Mouse (Mus musculus): Measurements from ENCODE around the gene Hc. TPM values are rescaled to one million over a fixed set of nuclear protein-coding genes. Genes with fewer than 3 reads are reported as not detected.
A peak's percentile ranks its signal among the peaks of the same experiment; 100 is the strongest.

Hc gene
- polyA plus RNA-seq, 1 experiment: 0.38 TPM

GRCm38 (mm10) chr2:34962893-34963292 is 98.3 kb downstream of the Hc start:
- DNase-seq (ENCODE audit: low read depth): no peak
- TF ChIP-seq POLR2A (IDR thresholded peaks at IDR 0.05; ENCODE audit: borderline replicate concordance, extremely low read depth, insufficient read depth, insufficient read length, poor library complexity, severe bottlenecking) (no peak), CTCF (IDR thresholded peaks at IDR 0.05; ENCODE audit: borderline replicate concordance, extremely low read depth, insufficient read depth, insufficient read length) (no peak)

DNA sequence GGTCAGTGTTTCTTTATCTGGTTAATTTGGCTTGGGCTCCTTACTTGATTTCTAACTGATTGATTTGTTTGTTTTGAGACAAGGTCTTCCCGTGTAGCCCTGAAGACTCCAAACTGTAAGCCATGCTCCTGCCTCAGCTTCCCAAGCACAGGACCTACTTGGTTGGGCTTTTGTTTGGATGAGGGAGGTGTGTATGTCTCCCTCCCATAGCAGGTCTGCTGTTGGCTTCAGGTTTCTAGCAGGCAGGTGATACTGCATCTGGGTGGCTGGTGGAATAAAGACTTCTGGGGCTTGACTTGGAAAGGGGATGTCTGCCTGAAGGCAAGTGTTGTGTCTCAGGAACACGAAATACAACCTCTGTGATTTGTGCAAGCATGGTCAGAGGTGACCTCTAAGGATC is 99.0 kb downstream of the Hc start:
- DNase-seq (ENCODE audit: low read depth): no peak
- no peak for TF ChIP-seq POLR2A (IDR thresholded peaks at IDR 0.05; ENCODE audit: borderline replicate concordance, extremely low read depth, insufficient read depth, insufficient read length, poor library complexity, severe bottlenecking)
- no peak for TF ChIP-seq CTCF (IDR thresholded peaks at IDR 0.05; ENCODE audit: borderline replicate concordance, extremely low read depth, insufficient read depth, insufficient read length)

GRCm38 (mm10) chr2:34961481-34962036 is 99.7 kb downstream of the Hc start, which contains the start of gene Traf1:
Traf1 (minus strand) TSS chr2:34961772.
- TF ChIP-seq POLR2A (IDR thresholded peaks at IDR 0.05; ENCODE audit: borderline replicate concordance, extremely low read depth, insufficient read depth, insufficient read length, poor library complexity, severe bottlenecking) (no peak), CTCF (IDR thresholded peaks at IDR 0.05; ENCODE audit: borderline replicate concordance, extremely low read depth, insufficient read depth, insufficient read length) (no peak)
- peak; percentile 47 for DNase-seq (ENCODE audit: low read depth)

GRCm38 (mm10) chr2:34960966-34961365 is 100.3 kb downstream of the Hc start:
- TF ChIP-seq POLR2A (IDR thresholded peaks at IDR 0.05; ENCODE audit: borderline replicate concordance, extremely low read depth, insufficient read depth, insufficient read length, poor library complexity, severe bottlenecking): no peak
- TF ChIP-seq CTCF (IDR thresholded peaks at IDR 0.05; ENCODE audit: borderline replicate concordance, extremely low read depth, insufficient read depth, insufficient read length): no peak

GRCm38 (mm10) chr2:34960466-34960865 is 100.8 kb downstream of the Hc start:
- no peak for DNase-seq (ENCODE audit: low read depth)
- TF ChIP-seq POLR2A (IDR thresholded peaks at IDR 0.05; ENCODE audit: borderline replicate concordance, extremely low read depth, insufficient read depth, insufficient read length, poor library complexity, severe bottlenecking) (no peak), CTCF (IDR thresholded peaks at IDR 0.05; ENCODE audit: borderline replicate concordance, extremely low read depth, insufficient read depth, insufficient read length) (no peak)

More at GRCm38 (mm10) chr2:34960966-34961365, 100.3 kb downstream of the Hc start:
- no peak for DNase-seq (ENCODE audit: low read depth)

GRCm38 (mm10) chr2:34958582-34958981 is 102.7 kb downstream of the Hc start:
- no peak for TF ChIP-seq CTCF (IDR thresholded peaks at IDR 0.05; ENCODE audit: borderline replicate concordance, extremely low read depth, insufficient read depth, insufficient read length)
- TF ChIP-seq POLR2A (IDR thresholded peaks at IDR 0.05; ENCODE audit: borderline replicate concordance, extremely low read depth, insufficient read depth, insufficient read length, poor library complexity, severe bottlenecking): no peak
- no peak for DNase-seq (ENCODE audit: low read depth)

- TF ChIP-seq POLR2A (IDR thresholded peaks at IDR 0.05; ENCODE audit: borderline replicate concordance, extremely low read depth, insufficient read depth, insufficient read length, poor library complexity, severe bottlenecking): no peak
- TF ChIP-seq CTCF (IDR thresholded peaks at IDR 0.05; ENCODE audit: borderline replicate concordance, extremely low read depth, insufficient read depth, insufficient read length): no peak
- no peak for DNase-seq (ENCODE audit: low read depth)
These were observed 103.2 kb downstream of the Hc start for GRCm38 (mm10) chr2:34958036-34958435.

DNA sequence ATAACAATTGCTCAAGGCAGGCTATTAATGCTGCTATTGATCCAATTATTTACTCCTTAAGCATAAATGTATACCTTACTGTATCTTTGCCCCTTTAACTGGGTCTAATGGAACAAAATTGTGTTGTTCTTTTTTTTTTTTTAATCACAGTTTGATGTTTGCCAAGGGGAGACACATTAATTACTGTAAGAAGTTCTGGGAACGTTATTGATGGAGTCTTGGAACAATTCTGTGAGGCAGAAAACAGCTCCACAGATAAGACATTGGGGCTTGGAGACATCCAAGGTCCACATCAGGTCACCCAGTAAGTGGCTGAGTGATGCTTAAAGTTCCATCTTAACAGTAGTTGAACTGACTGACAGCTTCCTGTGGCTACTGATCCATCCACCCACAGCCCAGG is 103.8 kb downstream of the Hc start:
- no peak for DNase-seq (ENCODE audit: low read depth)
- TF ChIP-seq POLR2A (IDR thresholded peaks at IDR 0.05; ENCODE audit: borderline replicate concordance, extremely low read depth, insufficient read depth, insufficient read length, poor library complexity, severe bottlenecking): no peak
- no peak for TF ChIP-seq CTCF (IDR thresholded peaks at IDR 0.05; ENCODE audit: borderline replicate concordance, extremely low read depth, insufficient read depth, insufficient read length)

DNA sequence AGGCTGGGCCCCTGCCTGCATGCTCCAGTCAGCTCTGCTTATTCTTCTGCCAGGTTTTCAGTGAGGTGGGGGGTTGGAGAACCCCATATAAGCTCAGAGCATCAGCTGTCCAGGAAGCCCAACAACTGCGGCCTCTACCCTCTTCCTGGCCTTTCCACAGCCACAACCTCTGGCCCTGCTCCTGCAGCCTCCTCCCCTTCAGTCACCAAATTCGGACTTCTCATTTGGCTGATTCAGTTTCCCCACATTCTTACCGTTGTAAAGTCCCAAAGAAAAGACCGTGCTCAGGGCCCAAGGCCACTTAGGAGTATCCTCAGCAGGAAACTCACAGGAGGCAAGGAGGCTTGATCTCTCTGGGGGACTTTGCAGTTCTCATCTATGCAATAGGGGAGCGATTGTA is 104.3 kb downstream of the Hc start:
- no peak for DNase-seq (ENCODE audit: low read depth)
- TF ChIP-seq CTCF (IDR thresholded peaks at IDR 0.05; ENCODE audit: borderline replicate concordance, extremely low read depth, insufficient read depth, insufficient read length) (no peak), POLR2A (IDR thresholded peaks at IDR 0.05; ENCODE audit: borderline replicate concordance, extremely low read depth, insufficient read depth, insufficient read length, poor library complexity, severe bottlenecking) (no peak)

DNA sequence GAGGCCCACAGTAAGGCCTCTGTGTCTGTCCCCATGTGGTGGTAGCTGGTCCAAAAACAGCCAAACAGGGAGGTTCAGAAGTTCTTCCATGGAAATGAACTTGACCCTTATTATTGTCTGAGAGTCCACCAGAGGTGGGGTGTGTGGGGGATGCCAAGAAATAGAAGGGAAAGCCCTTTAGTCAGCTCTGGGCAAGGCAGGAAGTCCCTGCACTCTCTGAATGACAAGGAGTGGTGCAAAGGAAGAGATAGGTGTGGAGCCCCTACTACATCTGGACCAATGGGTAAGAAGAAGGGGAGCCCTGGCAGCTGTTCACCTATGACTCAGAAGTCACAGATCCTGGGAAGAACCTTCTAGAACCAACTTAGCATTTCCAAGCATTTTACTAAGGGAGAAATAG is 106.9 kb downstream of the Hc start:
- no peak for DNase-seq (ENCODE audit: low read depth)
- TF ChIP-seq CTCF (IDR thresholded peaks at IDR 0.05; ENCODE audit: borderline replicate concordance, extremely low read depth, insufficient read depth, insufficient read length) (no peak), POLR2A (IDR thresholded peaks at IDR 0.05; ENCODE audit: borderline replicate concordance, extremely low read depth, insufficient read depth, insufficient read length, poor library complexity, severe bottlenecking) (no peak)

DNA sequence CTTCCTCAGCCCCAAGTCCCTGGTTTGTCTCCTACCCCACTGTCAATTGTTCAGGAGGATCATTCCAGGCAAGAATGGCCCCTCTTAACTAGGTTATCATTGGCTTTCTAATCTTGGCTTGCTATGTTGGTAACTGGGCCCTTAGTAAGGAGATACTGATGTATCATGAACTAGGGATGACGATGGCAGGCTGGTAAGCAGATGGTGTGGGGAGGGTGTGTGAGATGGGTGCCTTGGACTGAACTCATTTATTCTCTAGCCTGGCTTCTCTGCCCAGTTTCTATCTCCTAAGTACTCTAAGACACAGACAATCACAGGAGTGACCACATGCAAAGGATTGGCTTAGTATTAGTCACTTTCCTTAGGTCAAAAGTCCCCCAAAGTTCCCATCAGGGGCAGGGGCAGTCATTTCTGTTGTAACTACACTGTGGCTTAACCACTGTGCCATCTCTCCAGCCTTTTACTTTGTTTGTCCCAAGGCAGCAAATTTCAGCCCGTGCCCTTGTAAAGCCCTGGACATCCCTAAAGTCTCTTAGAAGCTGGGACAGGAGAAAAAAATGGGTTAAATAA is 107.6 kb downstream of the Hc start:
- TF ChIP-seq CTCF (IDR thresholded peaks at IDR 0.05; ENCODE audit: borderline replicate concordance, extremely low read depth, insufficient read depth, insufficient read length) (no peak), POLR2A (IDR thresholded peaks at IDR 0.05; ENCODE audit: borderline replicate concordance, extremely low read depth, insufficient read depth, insufficient read length, poor library complexity, severe bottlenecking) (no peak)
- no peak for DNase-seq (ENCODE audit: low read depth)

DNA sequence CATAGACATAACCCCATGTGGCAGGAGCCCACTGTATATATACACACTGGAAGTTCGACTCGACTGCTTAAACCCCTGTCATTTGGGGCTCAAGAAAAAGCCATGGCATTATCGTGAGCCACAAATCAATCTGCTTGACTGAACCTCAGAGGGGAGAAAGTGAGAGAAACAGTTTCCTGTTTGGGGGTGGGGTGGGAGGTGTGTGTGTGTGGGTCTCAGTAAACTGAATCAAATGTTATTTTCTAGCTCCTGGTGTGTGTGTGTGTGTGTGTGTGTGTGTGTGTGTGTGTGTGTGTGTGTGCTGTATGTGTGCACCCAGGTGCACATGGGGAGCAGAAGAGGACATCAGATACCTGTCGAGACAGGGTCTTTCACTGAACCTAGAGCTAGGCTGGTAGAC is 108.2 kb downstream of the Hc start:
- no peak for DNase-seq (ENCODE audit: low read depth)
- TF ChIP-seq CTCF (IDR thresholded peaks at IDR 0.05; ENCODE audit: borderline replicate concordance, extremely low read depth, insufficient read depth, insufficient read length): no peak
- TF ChIP-seq POLR2A (IDR thresholded peaks at IDR 0.05; ENCODE audit: borderline replicate concordance, extremely low read depth, insufficient read depth, insufficient read length, poor library complexity, severe bottlenecking): no peak

Data from brain, embryonic 14.5 days (tissue).